8 mouse cellular contexts compared by ENCODE assay signal in genomic region chrX:8095546-8095945, GRCm38 (mm10). TPM values are rescaled to one million over a fixed set of nuclear protein-coding genes. Genes with fewer than 3 reads are reported as not detected.
A peak's percentile ranks its signal among the peaks of the same experiment; 100 is the strongest.
DNase-seq lines count a peak whose midpoint lies in the region; ATAC-seq and TF ChIP-seq lines count a peak whose summit lies in the region.

No protein-coding gene starts in this region.

- no peak for TF ChIP-seq EP300 in lung, postnatal 0 days (IDR thresholded peaks at IDR 0.05)

- TF ChIP-seq CTCF in lung, postnatal 0 days (IDR thresholded peaks at IDR 0.05), result no peak

- 70% methylated on average over 10 of the region's 10 CpGs for WGBS in lung, postnatal 0 days
- WGBS in limb, embryonic 13.5 days, result 84% methylated on average over 10 of the region's 10 CpGs
- WGBS in stomach, embryonic 15.5 days, result 70% methylated on average over 10 of the region's 10 CpGs

- H3K4me2 ChIP-seq in lung, postnatal 0 days (replicated peaks; ENCODE audit: low read depth, low read length), result peak overlapping the region; percentile 17; the same call in 1 of the 2 replicates
- peak overlapping the region; percentile 49 for H3K4me2 ChIP-seq in limb, embryonic 13.5 days (replicated peaks)
- peak overlapping the region; percentile 36 for H3K4me2 ChIP-seq in stomach, embryonic 15.5 days

- no peak for ATAC-seq in CD4-positive, CD25-positive, alpha-beta regulatory T cell, adult 4 months
- ATAC-seq in lung, postnatal 0 days, result no peak
- no peak for ATAC-seq in limb, embryonic 13.5 days (ENCODE audit: low FRiP score, low read depth)
- no peak for ATAC-seq in stomach, embryonic 15.5 days (ENCODE audit: insufficient read depth, low FRiP score, low read depth)

- H3K27me3 ChIP-seq in lung, postnatal 0 days (replicated peaks; ENCODE audit: insufficient read depth, low read length), result no peaks in the 10 kb centered on the region
- H3K27me3 ChIP-seq in limb, embryonic 13.5 days, result no peaks in the 10 kb centered on the region
- no peaks in the 10 kb centered on the region for H3K27me3 ChIP-seq in stomach, embryonic 15.5 days (replicated peaks)

- no peaks in the 10 kb centered on the region for H3K4me1 ChIP-seq in lung, postnatal 0 days (ENCODE audit: insufficient read depth, low read depth, low read length)
- H3K4me1 ChIP-seq in limb, embryonic 13.5 days, result 0 out of 2 replicates have a peak, but pooled peaks cover 2% of the 10 kb centered on the region
- H3K4me1 ChIP-seq in stomach, embryonic 15.5 days, result no peaks in the 10 kb centered on the region

- no peak overlapping the region for H3K9ac ChIP-seq in lung, postnatal 0 days (replicated peaks; ENCODE audit: low read depth)
- H3K9ac ChIP-seq in limb, embryonic 13.5 days, result no peak overlapping the region
- H3K9ac ChIP-seq in stomach, embryonic 15.5 days, result no peak overlapping the region

- no peak overlapping the region for H3K27ac ChIP-seq in lung, postnatal 0 days (ENCODE audit: low read length)
- H3K27ac ChIP-seq in limb, embryonic 13.5 days, result no peak overlapping the region
- H3K27ac ChIP-seq in stomach, embryonic 15.5 days, result no peak overlapping the region

- no peaks in the 10 kb centered on the region for H3K9me3 ChIP-seq in lung, postnatal 0 days (ENCODE audit: low read length)
- no peaks in the 10 kb centered on the region for H3K9me3 ChIP-seq in limb, embryonic 13.5 days
- H3K9me3 ChIP-seq in stomach, embryonic 15.5 days, result no peaks in the 10 kb centered on the region

- peak; percentile 36 for DNase-seq in CD4-positive, CD25-positive, alpha-beta regulatory T cell, adult 2 months (ENCODE audit: low read depth, low spot score)
- DNase-seq in lung, postnatal 0 days (ENCODE audit: low spot score), result no peak
- DNase-seq in lung, postnatal 4 days, result no peak
- no peak for DNase-seq in urinary bladder, adult 18-20 months (ENCODE audit: low spot score in 2 of 2)
- DNase-seq in kidney, postnatal 25 days, result no peak

- no peak overlapping the region for H3K4me3 ChIP-seq in lung, postnatal 0 days (ENCODE audit: low read depth, low read length)
- peak overlapping the region; percentile 31 for H3K4me3 ChIP-seq in limb, embryonic 13.5 days
- 0 out of 2 replicates have a peak overlapping the region, but pooled peaks have one; percentile 32 for H3K4me3 ChIP-seq in stomach, embryonic 15.5 days (replicated peaks)

- no peaks in the 10 kb centered on the region for H3K36me3 ChIP-seq in lung, postnatal 0 days (ENCODE audit: insufficient read depth, low read length)
- H3K36me3 ChIP-seq in limb, embryonic 13.5 days, result no peaks in the 10 kb centered on the region
- H3K36me3 ChIP-seq in stomach, embryonic 15.5 days, result no peaks in the 10 kb centered on the region

RNA-seq across cellular contexts. Expression of gene Was, which starts 5.2 kb away (rescaled TPM):
- 10 to 100 TPM; 13.9 to 22.0 TPM for polyA plus RNA-seq in CD4-positive, CD25-positive, alpha-beta regulatory T cell, adult 4 months (2017; shearing (Covaris generic))
- polyA plus RNA-seq in lung, postnatal 0 days (2015; fragmentation: Nextera tagmentation; extraction: Ambion mirVana), result 0.90 and 1.2 TPM in 2 replicates
- polyA plus RNA-seq in limb, embryonic 13.5 days (2015; fragmentation: Nextera tagmentation; extraction: Ambion mirVana), result 0.15 and 0.40 TPM in 2 replicates
- polyA plus RNA-seq in stomach, embryonic 15.5 days (2015; fragmentation: Nextera tagmentation; extraction: Ambion mirVana), result 0.48 and 1.2 TPM in 2 replicates

RNA-seq across cellular contexts. Expression of gene Suv39h1, which starts 21.0 kb away (rescaled TPM):
- polyA plus RNA-seq in CD4-positive, CD25-positive, alpha-beta regulatory T cell, adult 4 months (2017; shearing (Covaris generic)), result 10 to 100 TPM; 16.0 to 31.0 TPM
- 13.2 and 13.6 TPM in 2 replicates for polyA plus RNA-seq in lung, postnatal 0 days (2015; fragmentation: Nextera tagmentation; extraction: Ambion mirVana)
- polyA plus RNA-seq in limb, embryonic 13.5 days (2015; fragmentation: Nextera tagmentation; extraction: Ambion mirVana), result 67.8 and 69.3 TPM in 2 replicates
- polyA plus RNA-seq in stomach, embryonic 15.5 days (2015; fragmentation: Nextera tagmentation; extraction: Ambion mirVana), result 46.3 and 47.4 TPM in 2 replicates

RNA-seq across cellular contexts. Expression of gene Wdr13, which starts 37.1 kb away (rescaled TPM):
- polyA plus RNA-seq in CD4-positive, CD25-positive, alpha-beta regulatory T cell, adult 4 months (2017; shearing (Covaris generic)), result 10 to 100 TPM; 19.1 to 33.8 TPM
- 18.4 and 18.9 TPM in 2 replicates for polyA plus RNA-seq in lung, postnatal 0 days (2015; fragmentation: Nextera tagmentation; extraction: Ambion mirVana)
- 20.1 TPM in 2 replicates for polyA plus RNA-seq in limb, embryonic 13.5 days (2015; fragmentation: Nextera tagmentation; extraction: Ambion mirVana)
- polyA plus RNA-seq in stomach, embryonic 15.5 days (2015; fragmentation: Nextera tagmentation; extraction: Ambion mirVana), result 24.1 and 27.3 TPM in 2 replicates

RNA-seq across cellular contexts. Expression of gene Rbm3, which starts 50.1 kb away (rescaled TPM):
- polyA plus RNA-seq in CD4-positive, CD25-positive, alpha-beta regulatory T cell, adult 4 months (2017; shearing (Covaris generic)), result 100 to 1,000 TPM; 519 to 666 TPM
- 373 and 463 TPM in 2 replicates for polyA plus RNA-seq in lung, postnatal 0 days (2015; fragmentation: Nextera tagmentation; extraction: Ambion mirVana)
- 482 and 551 TPM in 2 replicates for polyA plus RNA-seq in limb, embryonic 13.5 days (2015; fragmentation: Nextera tagmentation; extraction: Ambion mirVana)
- polyA plus RNA-seq in stomach, embryonic 15.5 days (2015; fragmentation: Nextera tagmentation; extraction: Ambion mirVana), result 421 and 436 TPM in 2 replicates
